Mouse (Mus musculus) hindbrain, embryonic 11.5 days (tissue): ENCODE measurements around the gene Olfr1425. TPM values are rescaled to one million over a fixed set of nuclear protein-coding genes. Genes with fewer than 3 reads are reported as not detected.

Experiments
- polyA plus RNA-seq: library from polyadenylated mRNA; unstranded; fragments of >200 nt; fragmentation: Nextera tagmentation; extraction: Ambion mirVana; gene quantifications from 2 replicates; pipeline ENCODE4 v1.2.1, GENCODE M21; 2014

Olfr1425 gene
- polyA plus RNA-seq, 1 experiment from 2014 or later: not detected

Other genes starting within 250 kb of the Olfr1425 start
- gene Olfr1417, start 238.5 kb downstream of the Olfr1425 start, polyA plus RNA-seq: 0.12 TPM in 1 of 2 replicates, not detected in the other
- gene Olfr1418, start 216.7 kb downstream of the Olfr1425 start, polyA plus RNA-seq: not detected in 2 replicates
- not detected in 2 replicates for gene Olfr1419, start 202.6 kb downstream of the Olfr1425 start, polyA plus RNA-seq
- 0.15 TPM in 1 of 2 replicates, not detected in the other for gene Olfr1420, start 191.2 kb downstream of the Olfr1425 start, polyA plus RNA-seq
- 26.5 and 29.2 TPM in 2 replicates for gene Patl1, start 165.3 kb downstream of the Olfr1425 start, polyA plus RNA-seq
- 7.5 and 8.3 TPM in 2 replicates for gene Osbp, start 111.8 kb downstream of the Olfr1425 start, polyA plus RNA-seq
- not detected in 2 replicates for gene Olfr1423, start 36.4 kb downstream of the Olfr1425 start, polyA plus RNA-seq
- not detected in 2 replicates for gene Olfr1424, start 15.0 kb downstream of the Olfr1425 start, polyA plus RNA-seq
- gene Olfr1426, start 14.3 kb upstream of the Olfr1425 start, polyA plus RNA-seq: not detected in 2 replicates
- not detected in 2 replicates for gene Olfr1427, start 25.6 kb upstream of the Olfr1425 start, polyA plus RNA-seq
- not detected in 2 replicates for gene Olfr1428, start 38.2 kb upstream of the Olfr1425 start, polyA plus RNA-seq
- not detected in 2 replicates for gene Olfr76, start 45.5 kb upstream of the Olfr1425 start, polyA plus RNA-seq
- gene Olfr1555-ps1, start 92.4 kb upstream of the Olfr1425 start, polyA plus RNA-seq: not detected in 2 replicates
- not detected in 2 replicates for gene Olfr1431, start 122.9 kb upstream of the Olfr1425 start, polyA plus RNA-seq
- gene Olfr1432, start 154.9 kb upstream of the Olfr1425 start, polyA plus RNA-seq: not detected in 2 replicates
- not detected in 2 replicates for gene Olfr262, start 163.9 kb upstream of the Olfr1425 start, polyA plus RNA-seq
- not detected in 2 replicates for gene Olfr235, start 183.3 kb upstream of the Olfr1425 start, polyA plus RNA-seq
- not detected in 2 replicates for gene Olfr1434, start 202.1 kb upstream of the Olfr1425 start, polyA plus RNA-seq
- gene Olfr1436, start 221.4 kb upstream of the Olfr1425 start, polyA plus RNA-seq: not detected in 2 replicates
- not detected in 2 replicates for gene Olfr1437, start 247.4 kb upstream of the Olfr1425 start, polyA plus RNA-seq